Mouse (Mus musculus) liver, embryonic 12.5 days (tissue): ENCODE data around the gene Usp4. TPM values are rescaled to one million over a fixed set of nuclear protein-coding genes. Genes with fewer than 3 reads are reported as not detected.

Source experiments
- ATAC-seq: fragments of 200-750 bp; cut with Nextera tagmentation; 2 replicates; pipeline ENCODE4 v1.8.0; 2017; ENCODE audit warnings: moderate number of reproducible peaks, mild to moderate bottlenecking, moderate library complexity
- H3K27ac ChIP-seq: fragments of 300-500 bp; sonication (generic); 2 replicates; pipeline ENCODE4 v1.5.1; 2016; ENCODE audit warnings: mild to moderate bottlenecking
- H3K27me3 ChIP-seq: fragments of 300-500 bp; sonication (generic); replicated peaks from 2 replicates; pipeline ENCODE4 v1.6.1; 2016; ENCODE audit warnings: mild to moderate bottlenecking, moderate library complexity
- H3K36me3 ChIP-seq: fragments of 300-500 bp; sonication (generic); 2 replicates; pipeline ENCODE4 v1.6.1; 2016; ENCODE audit warnings: mild to moderate bottlenecking, moderate library complexity
- H3K4me1 ChIP-seq: fragments of 300-500 bp; sonication (generic); 2 replicates; pipeline ENCODE4 v1.6.1; 2016
- H3K4me2 ChIP-seq: fragments of 300-500 bp; sonication (generic); 2 replicates; pipeline ENCODE4 v1.6.1; 2016; ENCODE audit warnings: mild to moderate bottlenecking, moderate library complexity
- H3K4me3 ChIP-seq: fragments of 300-500 bp; sonication (generic); 2 replicates; pipeline ENCODE4 v1.5.1; 2016; ENCODE audit warnings: mild to moderate bottlenecking, moderate library complexity
- H3K9ac ChIP-seq: fragments of 300-500 bp; sonication (generic); 2 replicates; pipeline ENCODE4 v1.6.1; 2016; ENCODE audit warnings: mild to moderate bottlenecking, moderate library complexity
- H3K9me3 ChIP-seq: fragments of 300-500 bp; sonication (generic); replicated peaks from 2 replicates; pipeline ENCODE4 v1.6.1; 2016; ENCODE audit warnings: mild to moderate bottlenecking, moderate library complexity
- WGBS: fragments of 180-500 bp; shearing (Covaris S2); methylation state at CpG from one replicate; pipeline ENCODE4 v1.1.7; 2016; ENCODE audit not compliant: insufficient replicate concordance; 5-methylcytosine and 5-hydroxymethylcytosine counted together
- polyA plus RNA-seq: library from polyadenylated mRNA; unstranded; fragments of >200 nt; fragmentation: Nextera tagmentation; extraction: Ambion mirVana; gene quantifications from 2 replicates; pipeline ENCODE4 v1.2.1, GENCODE M21; 2016

The Usp4 gene
- polyA plus RNA-seq, 1 experiment from 2014 or later = 92.1 TPM

DNA sequence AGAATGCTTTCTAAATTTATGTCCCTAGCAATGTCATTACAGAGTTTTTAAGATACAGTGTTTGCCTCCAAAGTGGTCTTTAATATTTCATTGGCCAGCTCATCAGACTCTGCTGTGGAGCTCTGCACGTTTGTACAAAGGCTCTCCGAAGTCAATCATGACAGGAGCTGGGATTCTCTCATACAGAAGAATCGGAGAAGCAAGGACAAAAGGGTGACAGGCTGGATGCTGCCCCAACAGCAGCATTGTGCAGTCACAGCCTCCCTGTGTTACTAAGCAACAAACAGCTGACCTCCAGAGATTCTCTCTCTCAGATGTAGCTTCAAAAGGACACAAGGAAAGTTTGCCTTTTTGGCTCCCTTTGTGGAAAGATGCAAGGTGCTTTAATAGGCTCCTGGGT is 88.5 kb downstream of the Usp4 start, which contains the start of gene BC048562:
Gene BC048562 (plus strand): TSS at position 301 of the 400 bp plus-strand sequence.
- no peak within 1 kb of the TSS for H3K4me3 ChIP-seq
- WGBS = 66% methylated on average over 3 of the region's 3 CpGs
- no peaks in the 10 kb centered on the region for H3K9me3 ChIP-seq
- no peak within 1 kb of the TSS for H3K27ac ChIP-seq
- peaks cover 7% of the 10 kb centered on the region for H3K4me1 ChIP-seq
- peaks cover 5% of the 10 kb centered on the region; the same call in 1 of the 2 replicates for H3K27me3 ChIP-seq
- H3K4me2 ChIP-seq = no peak within 1 kb of the TSS
- ATAC-seq = no peak
- H3K36me3 ChIP-seq = no peaks in the 10 kb centered on the region
- H3K9ac ChIP-seq = no peak within 1 kb of the TSS

DNA sequence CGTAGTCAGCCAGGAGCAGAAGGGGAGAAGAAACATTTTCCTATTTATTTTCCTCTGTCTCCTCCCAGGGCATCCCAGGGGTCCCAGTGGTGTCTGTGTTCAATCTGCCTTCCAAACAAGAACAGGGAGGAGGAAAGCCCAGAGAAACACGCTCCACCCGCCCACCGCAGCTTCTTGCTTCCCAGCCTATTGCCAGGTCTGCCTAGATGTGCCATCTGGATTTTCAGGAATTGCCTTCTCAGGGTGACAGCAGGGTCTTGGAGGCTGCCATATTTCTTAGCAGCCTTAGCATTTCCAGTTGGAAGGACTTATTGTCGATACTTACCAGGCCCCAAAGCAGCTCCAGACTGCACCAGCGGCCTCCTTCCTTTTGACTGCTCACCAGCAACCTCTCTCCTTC is 91.5 kb downstream of the Usp4 start:
- WGBS = 68% methylated on average over 6 of the region's 6 CpGs
- H3K4me1 ChIP-seq = no peaks in the 10 kb centered on the region
- H3K4me2 ChIP-seq = no peak overlapping the region
- ATAC-seq = no peak
- peaks cover 8% of the 10 kb centered on the region; the same call in 1 of the 2 replicates for H3K27me3 ChIP-seq
- H3K27ac ChIP-seq = no peak overlapping the region
- H3K4me3 ChIP-seq = no peak overlapping the region
- no peak overlapping the region for H3K9ac ChIP-seq
- no peaks in the 10 kb centered on the region for H3K9me3 ChIP-seq
- no peaks in the 10 kb centered on the region for H3K36me3 ChIP-seq

GRCm38 (mm10) chr9:108440485-108440884 is 92.8 kb downstream of the Usp4 start:
- no peak overlapping the region for H3K27ac ChIP-seq
- H3K27me3 ChIP-seq = peaks cover 13% of the 10 kb centered on the region; the same call in 1 of the 2 replicates
- no peaks in the 10 kb centered on the region for H3K9me3 ChIP-seq
- H3K9ac ChIP-seq = no peak overlapping the region
- WGBS = 60% methylated on average over 5 of the region's 5 CpGs
- no peak overlapping the region for H3K4me3 ChIP-seq
- ATAC-seq = no peak
- H3K36me3 ChIP-seq = no peaks in the 10 kb centered on the region
- H3K4me2 ChIP-seq = no peak overlapping the region
- H3K4me1 ChIP-seq = no peaks in the 10 kb centered on the region

GRCm38 (mm10) chr9:108441236-108441919 is 93.7 kb downstream of the Usp4 start:
- Histone ChIP-seq H3K9ac (no peak overlapping the region), H3K4me2 (no peak overlapping the region), H3K4me1 (no peaks in the 10 kb centered on the region), H3K36me3 (no peaks in the 10 kb centered on the region), H3K27me3 (peaks cover 15% of the 10 kb centered on the region; the same call in 1 of the 2 replicates), H3K9me3 (no peaks in the 10 kb centered on the region), H3K27ac (no peak overlapping the region), H3K4me3 (no peak overlapping the region)
- no peak for ATAC-seq
- 79% methylated on average over 11 of the region's 11 CpGs for WGBS

Other genes with a start within 250 kb of the Usp4 start
- gene Bsn, start 157.5 kb upstream of the Usp4 start, polyA plus RNA-seq = 2.8 and 3.0 TPM in 2 replicates
- gene Dag1, start 83.9 kb upstream of the Usp4 start, polyA plus RNA-seq = 20.7 and 22.1 TPM in 2 replicates
- 5.8 and 7.9 TPM in 2 replicates for gene Nicn1, start 57.4 kb upstream of the Usp4 start, polyA plus RNA-seq
- 10.9 and 12.9 TPM in 2 replicates for gene Amt, start 51.0 kb upstream of the Usp4 start, polyA plus RNA-seq
- 249 and 259 TPM in 2 replicates for gene Rhoa, start 41.7 kb upstream of the Usp4 start, polyA plus RNA-seq
- gene Tcta, start 41.7 kb upstream of the Usp4 start, polyA plus RNA-seq = 13.4 TPM in 2 replicates
- gene Gpx1, start 8.9 kb upstream of the Usp4 start, polyA plus RNA-seq = 5,938 and 5,957 TPM in 2 replicates
- 0.32 and 0.59 TPM in 2 replicates for gene 1700102P08Rik, start 45.0 kb downstream of the Usp4 start, polyA plus RNA-seq
- 0.55 TPM in 2 replicates for gene Ccdc36, start 80.6 kb downstream of the Usp4 start, polyA plus RNA-seq
- not detected in 2 replicates for gene BC048562, start 88.6 kb downstream of the Usp4 start, polyA plus RNA-seq
- gene Ccdc71, start 112.7 kb downstream of the Usp4 start, polyA plus RNA-seq = 28.5 and 32.9 TPM in 2 replicates
- 17.7 and 18.8 TPM in 2 replicates for gene Klhdc8b, start 113.7 kb downstream of the Usp4 start, polyA plus RNA-seq
- gene Lamb2, start 131.9 kb downstream of the Usp4 start, polyA plus RNA-seq = 9.8 and 10.9 TPM in 2 replicates
- gene Usp19, start 142.7 kb downstream of the Usp4 start, polyA plus RNA-seq = 48.0 and 52.1 TPM in 2 replicates
- gene Qars, start 159.9 kb downstream of the Usp4 start, polyA plus RNA-seq = 74.4 and 79.9 TPM in 2 replicates
- gene Qrich1, start 169.0 kb downstream of the Usp4 start, polyA plus RNA-seq = 78.6 and 81.6 TPM in 2 replicates
- gene Impdh2, start 212.4 kb downstream of the Usp4 start, polyA plus RNA-seq = 173 and 184 TPM in 2 replicates
- gene Ndufaf3, start 219.6 kb downstream of the Usp4 start, polyA plus RNA-seq = 34.8 and 38.9 TPM in 2 replicates
- gene Dalrd3, start 222.0 kb downstream of the Usp4 start, polyA plus RNA-seq = 52.7 and 58.9 TPM in 2 replicates
- 28.3 and 29.3 TPM in 2 replicates for gene Wdr6, start 230.9 kb downstream of the Usp4 start, polyA plus RNA-seq
- 1.1 and 1.4 TPM in 2 replicates for gene P4htm, start 249.8 kb downstream of the Usp4 start, polyA plus RNA-seq